Mouse (Mus musculus) G1E (cell line): Measurements from ENCODE around the gene Tcf7l1.

Experiments
- CTCF ChIP-seq: IDR thresholded peaks from 2 replicates; pipeline ENCODE4 v1.5.1; 2012; ENCODE audit warnings: low read depth, low read length, inconsistent platforms, mixed read lengths
- TAL1 ChIP-seq: conservative IDR thresholded peaks from 2 replicates; pipeline ENCODE4 v1.6.1; 2012; ENCODE audit warnings: low read depth, low read length, inconsistent platforms, mixed read lengths

GRCm38 (mm10) chr6:72601732-72602131 lies 187.3 kb downstream of the Tcf7l1 start:
- no peak for TF ChIP-seq TAL1
- TF ChIP-seq CTCF: peak; percentile 98
